Mouse (Mus musculus) forebrain, postnatal 0 days (tissue): Measurements from ENCODE around the gene Ankrd40. TPM values are rescaled to one million over a fixed set of nuclear protein-coding genes. Genes with fewer than 3 reads are reported as not detected.
A peak's percentile ranks its signal among the peaks of the same experiment; 100 is the strongest.

Source experiments
- ATAC-seq: fragments of 200-750 bp; cut with Nextera tagmentation; 2 replicates; pipeline ENCODE4 v1.8.0; 2017; ENCODE audit warnings: mild to moderate bottlenecking, moderate library complexity
- DNase-seq: peaks from one replicate; pipeline ENCODE4 v3.0.0-alpha.2; 2015
- H3K27ac ChIP-seq: fragments of 300-500 bp; sonication (generic); 2 replicates; pipeline ENCODE4 v1.5.1; 2014; ENCODE audit warnings: low read depth, mild to moderate bottlenecking, antibody characterized with exemption, low read length, moderate library complexity, mixed read lengths
- H3K27me3 ChIP-seq: fragments of 300-500 bp; sonication (generic); 2 replicates; pipeline ENCODE4 v1.6.1; 2014; ENCODE audit warnings: mild to moderate bottlenecking, low read length, mixed read lengths; ENCODE audit not compliant: insufficient read depth
- H3K36me3 ChIP-seq: fragments of 300-500 bp; sonication (generic); 2 replicates; pipeline ENCODE4 v1.6.1; 2014; ENCODE audit warnings: mild to moderate bottlenecking, moderate library complexity; ENCODE audit not compliant: insufficient read depth
- H3K4me1 ChIP-seq: fragments of 300-500 bp; sonication (generic); 2 replicates; pipeline ENCODE4 v1.6.1; 2014; ENCODE audit warnings: antibody characterized with exemption; ENCODE audit not compliant: insufficient read depth
- H3K4me2 ChIP-seq: fragments of 300-500 bp; sonication (generic); 2 replicates; pipeline ENCODE4 v1.6.1; 2014; ENCODE audit warnings: low read depth, mild to moderate bottlenecking, moderate library complexity
- H3K4me3 ChIP-seq: fragments of 300-500 bp; sonication (generic); 2 replicates; pipeline ENCODE4 v1.5.1; 2014; ENCODE audit warnings: low read depth, low read length, mixed read lengths
- H3K9ac ChIP-seq: fragments of 300-500 bp; sonication (generic); 2 replicates; pipeline ENCODE4 v1.6.1; 2014; ENCODE audit warnings: mild to moderate bottlenecking
- H3K9me3 ChIP-seq: fragments of 300-500 bp; sonication (generic); 2 replicates; pipeline ENCODE4 v1.6.1; 2016; ENCODE audit warnings: low read length
- CTCF ChIP-seq: sonication (generic); IDR thresholded peaks from 2 replicates; pipeline ENCODE4 v1.5.1; 2016; ENCODE audit warnings: antibody characterized with exemption, control low read depth, low read depth
- WGBS: fragments of 180-500 bp; shearing (Covaris S2); extraction: QIAGEN DNeasy Blood & Tissue Kit; methylation state at CpG from one replicate; pipeline ENCODE4 v1.1.7; 2014; 5-methylcytosine and 5-hydroxymethylcytosine counted together
- polyA plus RNA-seq: library from polyadenylated mRNA; unstranded; fragments of >200 nt; fragmentation: Nextera tagmentation; extraction: Ambion mirVana; gene quantifications from 2 replicates; pipeline ENCODE4 v1.2.1, GENCODE M21; 2015
- total RNA-seq: library from RNA; depleted of rRNA; stranded (reverse); fragments of >200 nt; gene quantifications from 2 replicates; pipeline ENCODE4 v1.2.3, GENCODE M21; 2014

Gene Ankrd40
- total and polyA plus RNA-seq, 2 experiments from 2014 or later: 15.0 to 51.8 TPM

DNA sequence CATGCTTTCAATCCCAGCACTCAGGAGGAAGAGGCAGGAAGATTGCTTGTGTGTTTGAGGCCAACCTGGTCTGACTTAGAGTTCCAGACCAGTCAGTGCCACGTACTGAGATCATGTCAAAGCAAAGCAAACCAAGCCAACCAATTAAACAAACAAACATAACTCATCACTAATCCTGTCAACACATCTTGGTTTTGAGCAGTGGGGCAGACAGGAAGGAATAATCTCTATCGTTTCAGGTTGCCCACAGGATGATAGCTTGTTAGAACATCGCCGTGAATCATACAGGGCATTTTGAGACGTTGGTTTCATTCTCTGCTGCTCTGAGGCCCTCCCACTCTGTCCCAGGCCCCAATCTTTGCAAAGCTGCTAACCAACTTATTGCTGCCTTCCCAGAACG is 42.2 kb downstream of the Ankrd40 start:
- DNase-seq: no peak
- Histone ChIP-seq H3K9ac (no peak overlapping the region), H3K27ac (no peak overlapping the region), H3K27me3 (no peaks in the 10 kb centered on the region), H3K36me3 (no peaks in the 10 kb centered on the region), H3K9me3 (no peaks in the 10 kb centered on the region), H3K4me1 (no peaks in the 10 kb centered on the region), H3K4me2 (no peak overlapping the region), H3K4me3 (no peak overlapping the region)
- 89% methylated on average over 6 of the region's 6 CpGs for WGBS
- no peak for ATAC-seq
- TF ChIP-seq CTCF: no peak

DNA sequence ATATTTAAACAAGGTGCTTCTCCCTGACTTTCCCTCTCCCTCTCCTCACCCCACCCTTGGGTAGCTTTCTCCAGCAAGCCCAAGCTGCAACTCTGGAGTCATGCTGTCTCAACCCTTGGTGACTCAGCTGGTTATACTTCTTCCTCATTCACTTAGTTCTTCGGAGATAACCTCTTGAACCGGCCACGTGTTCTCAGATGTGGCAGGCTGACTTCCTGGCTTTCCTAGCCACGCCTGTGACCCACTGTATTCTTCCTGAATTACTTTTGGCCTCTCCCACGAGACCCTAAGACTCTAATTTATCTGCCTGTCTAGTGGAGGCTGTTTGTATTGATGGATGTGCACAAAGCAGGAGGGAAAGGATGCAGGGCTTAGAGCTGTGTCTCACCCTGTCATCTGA is 43.0 kb downstream of the Ankrd40 start:
- H3K9me3 ChIP-seq: no peaks in the 10 kb centered on the region
- TF ChIP-seq CTCF: no peak
- WGBS: 53% methylated on average over 5 of the region's 5 CpGs
- H3K36me3 ChIP-seq: no peaks in the 10 kb centered on the region
- H3K9ac ChIP-seq: no peak overlapping the region
- no peaks in the 10 kb centered on the region for H3K27me3 ChIP-seq
- ATAC-seq (no peak), DNase-seq (no peak)
- no peak overlapping the region for H3K27ac ChIP-seq
- H3K4me1 ChIP-seq: no peaks in the 10 kb centered on the region
- no peak overlapping the region for H3K4me2 ChIP-seq
- H3K4me3 ChIP-seq: no peak overlapping the region

GRCm38 (mm10) chr11:94374276-94374948 is 46.6 kb downstream of the Ankrd40 start:
- Histone ChIP-seq H3K4me3 (no peak overlapping the region), H3K4me2 (no peak overlapping the region), H3K27me3 (no peaks in the 10 kb centered on the region), H3K27ac (no peak overlapping the region), H3K4me1 (no peaks in the 10 kb centered on the region), H3K36me3 (no peaks in the 10 kb centered on the region), H3K9ac (no peak overlapping the region), H3K9me3 (no peaks in the 10 kb centered on the region)
- TF ChIP-seq CTCF: no peak
- ATAC-seq (no peak), DNase-seq (no peak)
- WGBS: 90% methylated on average over 13 of the region's 13 CpGs

GRCm38 (mm10) chr11:94379061-94379460 is 51.3 kb downstream of the Ankrd40 start:
- DNase-seq (no peak), ATAC-seq (no peak)
- no peak for TF ChIP-seq CTCF
- Histone ChIP-seq H3K9me3 (no peaks in the 10 kb centered on the region), H3K9ac (no peak overlapping the region), H3K27ac (no peak overlapping the region), H3K4me3 (no peak overlapping the region), H3K4me1 (no peaks in the 10 kb centered on the region), H3K27me3 (no peaks in the 10 kb centered on the region), H3K36me3 (no peaks in the 10 kb centered on the region), H3K4me2 (no peak overlapping the region)
- 36% methylated on average over 2 of the region's 2 CpGs for WGBS

DNA sequence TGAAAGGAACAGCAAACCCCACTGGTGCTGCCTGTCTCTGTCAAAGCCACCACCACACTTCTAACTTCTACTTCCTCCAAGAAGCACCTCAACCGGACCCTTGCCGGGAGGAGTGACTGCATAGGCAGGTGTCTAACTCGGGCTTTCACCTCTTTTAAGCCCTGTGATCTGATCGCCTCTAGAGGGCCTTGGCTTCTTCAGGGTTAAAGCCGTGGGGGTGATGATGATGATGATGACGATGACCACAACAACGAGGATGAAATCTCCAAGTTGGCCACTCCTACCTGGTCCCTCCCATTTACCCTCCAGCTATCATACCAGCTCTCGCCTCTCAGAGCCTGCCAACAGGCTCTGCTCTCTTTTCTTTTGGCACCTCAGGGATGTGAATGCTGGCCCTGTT is 51.9 kb downstream of the Ankrd40 start:
- Histone ChIP-seq H3K27ac (no peak overlapping the region), H3K4me1 (no peaks in the 10 kb centered on the region), H3K9me3 (no peaks in the 10 kb centered on the region), H3K27me3 (no peaks in the 10 kb centered on the region), H3K36me3 (no peaks in the 10 kb centered on the region), H3K9ac (no peak overlapping the region), H3K4me3 (no peak overlapping the region), H3K4me2 (no peak overlapping the region)
- TF ChIP-seq CTCF: no peak
- ATAC-seq (no peak), DNase-seq (no peak)
- WGBS: 74% methylated on average over 8 of the region's 8 CpGs

DNA sequence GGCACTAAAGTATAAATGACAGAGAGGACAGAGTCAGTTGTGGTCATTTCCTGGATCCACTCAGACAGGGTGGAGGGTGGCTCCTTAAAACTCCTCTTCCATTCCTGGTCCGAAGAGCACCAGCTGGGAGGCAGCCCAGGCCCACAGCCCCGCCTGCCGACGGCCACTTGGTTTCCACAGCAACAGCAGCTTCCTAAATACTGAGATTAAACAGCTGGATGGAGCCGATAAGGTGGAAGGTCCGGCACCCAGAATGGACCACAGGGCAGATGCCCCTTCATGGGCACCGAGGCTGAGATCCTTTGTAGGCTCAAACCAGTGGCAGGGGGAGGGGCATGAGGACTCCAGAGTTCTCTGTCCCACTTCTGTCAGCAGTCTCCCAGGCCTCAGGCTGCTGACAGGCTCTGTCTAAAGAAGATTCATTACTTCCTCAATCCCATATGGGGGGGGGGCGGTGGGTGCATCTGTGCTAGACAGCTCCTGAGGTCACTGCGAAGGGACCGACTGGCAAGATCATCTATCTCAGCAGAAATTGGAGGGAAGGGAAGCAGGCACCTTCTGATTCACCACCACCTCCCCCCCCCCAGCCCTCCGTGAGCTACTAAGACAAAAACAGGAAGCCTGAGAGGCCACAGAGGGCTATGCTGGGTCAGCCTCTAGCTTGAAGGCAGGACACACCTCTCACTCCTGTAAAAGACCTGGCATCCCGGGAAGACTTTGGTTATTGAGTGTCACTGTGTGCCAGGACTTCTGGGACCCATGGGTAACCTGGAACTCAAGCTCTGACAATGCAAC is 58.4 kb downstream of the Ankrd40 start:
- no peaks in the 10 kb centered on the region for H3K4me1 ChIP-seq
- H3K4me3 ChIP-seq: no peak overlapping the region
- H3K4me2 ChIP-seq: no peak overlapping the region
- H3K27me3 ChIP-seq: no peaks in the 10 kb centered on the region
- H3K36me3 ChIP-seq: no peaks in the 10 kb centered on the region
- no peak overlapping the region for H3K27ac ChIP-seq
- no peaks in the 10 kb centered on the region for H3K9me3 ChIP-seq
- peak; percentile 23; the same call in 1 of the 2 replicates for ATAC-seq
- no peak for DNase-seq
- 42% methylated on average over 12 of the region's 12 CpGs for whole genome bisulfite sequencing
- no peak overlapping the region for H3K9ac ChIP-seq
- no peak for TF ChIP-seq CTCF

GRCm38 (mm10) chr11:94387756-94388155 is 60.0 kb downstream of the Ankrd40 start:
- H3K9ac ChIP-seq: no peak overlapping the region
- WGBS: 80% methylated on average over 4 of the region's 4 CpGs
- no peak overlapping the region for H3K27ac ChIP-seq
- no peak for DNase-seq
- TF ChIP-seq CTCF: no peak
- no peaks in the 10 kb centered on the region for H3K4me1 ChIP-seq
- ATAC-seq: no peak
- no peaks in the 10 kb centered on the region for H3K36me3 ChIP-seq
- no peaks in the 10 kb centered on the region for H3K27me3 ChIP-seq
- H3K4me2 ChIP-seq: no peak overlapping the region
- no peaks in the 10 kb centered on the region for H3K9me3 ChIP-seq
- H3K4me3 ChIP-seq: no peak overlapping the region
